Mouse (Mus musculus) kidney, postnatal 0 days (tissue): ENCODE data around the gene Tcf21. TPM values are rescaled to one million over a fixed set of nuclear protein-coding genes. Genes with fewer than 3 reads are reported as not detected.

Experiments used
- ATAC-seq: fragments of 200-750 bp; cut with Nextera tagmentation; replicated peaks from 2 replicates; pipeline ENCODE4 v1.8.0; 2017; ENCODE audit warnings: low read depth, moderate number of reproducible peaks, moderate TSS enrichment, moderate library complexity; ENCODE audit not compliant: low FRiP score
- DNase-seq: peaks from one replicate; pipeline ENCODE4 v3.0.0-alpha.2; 2016; ENCODE audit warnings: low spot score
- H3K27ac ChIP-seq: fragments of 300-500 bp; sonication (generic); 2 replicates; pipeline ENCODE4 v1.5.1; 2014; ENCODE audit warnings: mild to moderate bottlenecking
- H3K27me3 ChIP-seq: fragments of 300-500 bp; sonication (generic); 2 replicates; pipeline ENCODE4 v1.6.1; 2014; ENCODE audit warnings: low read length, mixed read lengths; ENCODE audit not compliant: insufficient read depth
- H3K36me3 ChIP-seq: fragments of 300-500 bp; sonication (generic); 2 replicates; pipeline ENCODE4 v1.6.1; 2014; ENCODE audit warnings: low read length, mixed read lengths; ENCODE audit not compliant: insufficient read depth
- H3K4me1 ChIP-seq: fragments of 300-500 bp; sonication (generic); replicated peaks from 2 replicates; pipeline ENCODE4 v1.6.1; 2014; ENCODE audit warnings: antibody characterized with exemption, low read length, mixed read lengths; ENCODE audit not compliant: insufficient read depth
- H3K4me2 ChIP-seq: fragments of 300-500 bp; sonication (generic); 2 replicates; pipeline ENCODE4 v1.6.1; 2014; ENCODE audit warnings: mild to moderate bottlenecking, low read length, moderate library complexity, mixed read lengths
- H3K4me3 ChIP-seq: fragments of 300-500 bp; sonication (generic); replicated peaks from 2 replicates; pipeline ENCODE4 v1.5.1; 2014; ENCODE audit warnings: low read depth, low read length
- H3K9ac ChIP-seq: fragments of 300-500 bp; sonication (generic); 2 replicates; pipeline ENCODE4 v1.6.1; 2014; ENCODE audit warnings: low read depth, low read length
- H3K9me3 ChIP-seq: fragments of 300-500 bp; sonication (generic); replicated peaks from 2 replicates; pipeline ENCODE4 v1.6.1; 2016; ENCODE audit warnings: low read length, inconsistent platforms, mixed read lengths
- CTCF ChIP-seq: IDR thresholded peaks from 2 replicates; pipeline ENCODE4 v1.5.1; 2016; ENCODE audit warnings: antibody characterized with exemption, low read depth, mild to moderate bottlenecking, moderate library complexity
- WGBS: fragments of 180-500 bp; shearing (Covaris S2); extraction: QIAGEN DNeasy Blood & Tissue Kit; methylation state at CpG from one replicate; pipeline ENCODE4 v1.1.7; 2014; 5-methylcytosine and 5-hydroxymethylcytosine counted together
- polyA plus RNA-seq: library from polyadenylated mRNA; unstranded; fragments of >200 nt; fragmentation: Nextera tagmentation; extraction: Ambion mirVana; gene quantifications from 2 replicates; pipeline ENCODE4 v1.2.1, GENCODE M21; 2015

The Tcf21 gene
- polyA plus RNA-seq, 1 experiment from 2014 or later: 413 TPM

DNA sequence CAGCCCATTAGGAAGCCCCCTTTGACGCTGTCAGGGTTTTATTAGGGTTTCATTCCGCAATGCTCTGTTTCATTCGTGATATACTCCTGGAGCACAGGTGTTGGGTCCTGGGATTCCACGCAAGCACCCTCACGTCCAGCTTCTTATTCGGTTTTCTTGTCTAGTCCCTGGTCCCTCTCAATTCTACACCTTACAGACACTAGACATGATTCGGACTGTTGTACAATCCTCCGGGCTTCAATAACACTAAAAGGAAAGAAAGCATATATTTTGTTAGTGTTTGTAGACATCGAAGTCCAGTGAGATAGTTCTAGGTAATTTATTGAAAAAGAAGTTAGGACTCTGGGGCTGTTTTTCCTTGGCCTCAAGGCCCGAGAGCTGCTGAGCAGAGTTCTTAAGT lies 24.8 kb upstream of the Tcf21 start:
- no peak for TF ChIP-seq CTCF
- no peak for DNase-seq
- H3K9ac ChIP-seq: no peak overlapping the region
- no peak overlapping the region for H3K27ac ChIP-seq
- H3K36me3 ChIP-seq: no peaks in the 10 kb centered on the region
- H3K4me3 ChIP-seq: no peak overlapping the region
- H3K9me3 ChIP-seq: no peaks in the 10 kb centered on the region
- WGBS: 30% methylated on average over 10 of the region's 10 CpGs
- H3K4me2 ChIP-seq: no peak overlapping the region
- ATAC-seq: no peak
- peaks cover 4% of the 10 kb centered on the region; the same call in 1 of the 2 replicates for H3K4me1 ChIP-seq
- no peaks in the 10 kb centered on the region; the same call in 1 of the 2 replicates for H3K27me3 ChIP-seq

GRCm38 (mm10) chr10:22843440-22844361 lies 23.7 kb upstream of the Tcf21 start:
- Histone ChIP-seq H3K4me3 (peak overlapping the region; percentile 13), H3K9me3 (no peaks in the 10 kb centered on the region), H3K27ac (peak overlapping the region; percentile 39), H3K9ac (peak overlapping the region; percentile 36; the same call in 1 of the 2 replicates), H3K27me3 (no peaks in the 10 kb centered on the region; the same call in 1 of the 2 replicates), H3K4me2 (peak overlapping the region; percentile 50), H3K4me1 (peaks cover 4% of the 10 kb centered on the region; the same call in 1 of the 2 replicates), H3K36me3 (no peaks in the 10 kb centered on the region)
- TF ChIP-seq CTCF: no peak
- DNase-seq: peak; percentile 68
- WGBS: 5% methylated on average over 26 of the region's 26 CpGs
- ATAC-seq: 0 out of 2 replicates have a peak, but pooled peaks have one; percentile 29

- peak overlapping the region; percentile 50; the same call in 1 of the 2 replicates for H3K4me2 ChIP-seq
- TF ChIP-seq CTCF: no peak
- peak; percentile 43; the same call in 1 of the 2 replicates for ATAC-seq
- H3K4me3 ChIP-seq: 0 out of 2 replicates have a peak overlapping the region, but pooled peaks have one; percentile 2
- H3K36me3 ChIP-seq: no peaks in the 10 kb centered on the region
- H3K9ac ChIP-seq: 0 out of 2 replicates have a peak overlapping the region, but pooled peaks have one; percentile 10
- H3K27ac ChIP-seq: peak overlapping the region; percentile 39
- 12% methylated on average over 17 of the region's 17 CpGs for WGBS
- no peak for DNase-seq
- H3K4me1 ChIP-seq: peaks cover 4% of the 10 kb centered on the region; the same call in 1 of the 2 replicates
- H3K27me3 ChIP-seq: no peaks in the 10 kb centered on the region; the same call in 1 of the 2 replicates
- no peaks in the 10 kb centered on the region for H3K9me3 ChIP-seq
Measured at GRCm38 (mm10) chr10:22842781-22843439, 22.9 kb upstream of the Tcf21 start.

- no peak overlapping the region for H3K9ac ChIP-seq
- H3K4me1 ChIP-seq: peaks cover 4% of the 10 kb centered on the region; the same call in 1 of the 2 replicates
- DNase-seq (no peak), ATAC-seq (no peak)
- no peaks in the 10 kb centered on the region for H3K36me3 ChIP-seq
- H3K27ac ChIP-seq: no peak overlapping the region
- no peak overlapping the region for H3K4me2 ChIP-seq
- TF ChIP-seq CTCF: no peak
- H3K9me3 ChIP-seq: no peaks in the 10 kb centered on the region
- 12% methylated on average over 4 of the region's 4 CpGs for WGBS
- H3K4me3 ChIP-seq: no peak overlapping the region
- no peaks in the 10 kb centered on the region; the same call in 1 of the 2 replicates for H3K27me3 ChIP-seq
Measured at GRCm38 (mm10) chr10:22842113-22842512, 22.1 kb upstream of the Tcf21 start.

DNA sequence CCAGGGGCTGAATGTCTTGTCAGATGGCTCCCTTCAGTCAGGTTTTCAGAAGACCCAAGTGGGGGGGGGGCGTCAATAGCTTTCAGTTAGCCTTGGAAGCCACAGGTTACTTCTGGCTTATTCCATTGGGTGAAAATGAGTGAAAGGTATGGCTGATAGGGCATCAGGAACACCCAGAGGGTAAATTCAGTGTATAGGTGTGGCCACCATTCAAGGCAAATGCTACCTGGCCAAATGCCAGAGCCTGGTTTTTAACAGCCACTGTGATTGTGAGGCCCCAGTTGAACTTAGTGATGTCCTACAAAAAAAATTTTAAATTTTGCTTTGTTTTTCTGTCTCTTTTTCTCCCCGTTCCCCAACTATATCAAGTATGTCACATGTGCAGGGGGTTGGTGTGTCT lies 6.3 kb upstream of the Tcf21 start:
- WGBS: 89% methylated on average over 2 of the region's 2 CpGs

GRCm38 (mm10) chr10:22822896-22823295 lies 2.9 kb upstream of the Tcf21 start:
- H3K9ac ChIP-seq: no peak overlapping the region
- H3K4me3 ChIP-seq: 0 out of 2 replicates have a peak overlapping the region, but pooled peaks have one; percentile 8
- WGBS: 18% methylated on average over 6 of the region's 6 CpGs
- H3K27me3 ChIP-seq: no peaks in the 10 kb centered on the region
- H3K4me1 ChIP-seq: no peaks in the 10 kb centered on the region
- ATAC-seq: no peak
- H3K4me2 ChIP-seq: peak overlapping the region; percentile 39
- H3K9me3 ChIP-seq: no peaks in the 10 kb centered on the region
- peak overlapping the region; percentile 57 for H3K27ac ChIP-seq
- TF ChIP-seq CTCF: no peak
- DNase-seq: peak; percentile 66
- H3K36me3 ChIP-seq: no peaks in the 10 kb centered on the region

More for the DNA sequence above, 6.3 kb upstream of the Tcf21 start:
- H3K27ac ChIP-seq: no peak overlapping the region
- H3K36me3 ChIP-seq: no peaks in the 10 kb centered on the region
- H3K4me2 ChIP-seq: no peak overlapping the region
- DNase-seq: no peak
- H3K4me3 ChIP-seq: no peak overlapping the region
- TF ChIP-seq CTCF: no peak
- H3K9me3 ChIP-seq: no peaks in the 10 kb centered on the region
- ATAC-seq: no peak
- no peaks in the 10 kb centered on the region for H3K4me1 ChIP-seq
- H3K27me3 ChIP-seq: no peaks in the 10 kb centered on the region
- no peak overlapping the region for H3K9ac ChIP-seq
